Mouse (Mus musculus): ENCODE results near the gene Ddx28.

Gene Ddx28

GRCm38 (mm10) chr8:106011643-106011986, at the start of gene Ddx28:
TSS of gene Ddx28 (minus strand) at chr8:106011882.
- CTCF ChIA-PET, result interaction anchor here (0.6 kb wide), 2 partner anchors 112 to 287 kb away, joined by 3 read pairs; no protein-coding TSS in a partner anchor

GRCm38 (mm10) chr8:106060521-106060920, 48.8 kb upstream of the Ddx28 start:
- CTCF ChIA-PET, result interaction anchor here (1.3 kb wide), 1 partner anchor 12 kb away, joined by 10 read pairs; no protein-coding TSS in a partner anchor

- CTCF ChIA-PET, result interaction anchor here (1.3 kb wide), 1 partner anchor 11 kb away, joined by 10 read pairs; no protein-coding TSS in a partner anchor
Observed at GRCm38 (mm10) chr8:106059613-106060371, 48.1 kb upstream of the Ddx28 start.

GRCm38 (mm10) chr8:106058731-106059612, 47.3 kb upstream of the Ddx28 start, which contains the start of gene Nfatc3:
TSS of gene Nfatc3 (plus strand) at chr8:106058840.
- CTCF ChIA-PET, result interaction anchor here (0.6 kb wide), 1 partner anchor 120 kb away, joined by 21 read pairs; no protein-coding TSS in a partner anchor

GRCm38 (mm10) chr8:106056455-106056982, 44.8 kb upstream of the Ddx28 start:
- CTCF ChIA-PET, result interaction anchor here (0.7 kb wide), 1 partner anchor 346 kb away, joined by 3 read pairs; no protein-coding TSS in a partner anchor

- CTCF ChIA-PET, result interaction anchor here (0.6 kb wide), 2 partner anchors 13 to 17 kb away, joined by 3 to 6 read pairs; no protein-coding TSS in a partner anchor
Observed at GRCm38 (mm10) chr8:106055038-106055437, 43.4 kb upstream of the Ddx28 start.

GRCm38 (mm10) chr8:106054190-106054811, 42.6 kb upstream of the Ddx28 start:
- CTCF ChIA-PET, result interaction anchor here (0.6 kb wide), 1 partner anchor 18 kb away, joined by 6 read pairs; no protein-coding TSS in a partner anchor

- CTCF ChIA-PET, result no interaction called here
Observed at GRCm38 (mm10) chr8:106052510-106053089, 40.9 kb upstream of the Ddx28 start.

- CTCF ChIA-PET, result no interaction called here
Observed at GRCm38 (mm10) chr8:106051068-106051467, 39.4 kb upstream of the Ddx28 start.

- CTCF ChIA-PET, result interaction anchor here (0.6 kb wide), 1 partner anchor 413 kb away, joined by 9 read pairs; the partner anchor contains the start of gene Ctcf
Observed at GRCm38 (mm10) chr8:106049840-106050239, 38.2 kb upstream of the Ddx28 start.

GRCm38 (mm10) chr8:106047854-106048630, 36.4 kb upstream of the Ddx28 start:
- CTCF ChIA-PET, result interaction anchor here (1.1 kb wide), 1 partner anchor 13 kb away, joined by 10 read pairs; no protein-coding TSS in a partner anchor

GRCm38 (mm10) chr8:106046872-106047559, 35.3 kb upstream of the Ddx28 start:
- CTCF ChIA-PET, result no interaction called here

- CTCF ChIA-PET, result no interaction called here
Observed at GRCm38 (mm10) chr8:106044151-106044550, 32.5 kb upstream of the Ddx28 start.

GRCm38 (mm10) chr8:106043055-106043454, 31.4 kb upstream of the Ddx28 start:
- CTCF ChIA-PET, result no interaction called here

- CTCF ChIA-PET, result no interaction called here
Observed at GRCm38 (mm10) chr8:106040218-106040617, 28.5 kb upstream of the Ddx28 start.

GRCm38 (mm10) chr8:106039605-106040004, 27.9 kb upstream of the Ddx28 start:
- CTCF ChIA-PET, result interaction anchor here (0.7 kb wide), 2 partner anchors 22 to 49 kb away, joined by 6 to 7 read pairs; no protein-coding TSS in a partner anchor

GRCm38 (mm10) chr8:106038721-106039120, 27.0 kb upstream of the Ddx28 start:
- CTCF ChIA-PET, result interaction anchor here (0.6 to 0.7 kb wide), 4 partner anchors 10 to 49 kb away, joined by 6 to 8 read pairs (median 8); no protein-coding TSS in a partner anchor

- CTCF ChIA-PET, result interaction anchor here (0.6 to 1.0 kb wide), 3 partner anchors 32 to 446 kb away, joined by 3 to 11 read pairs (median 4); partner anchors contain the start of gene Dus2
Observed at GRCm38 (mm10) chr8:106022483-106022882, 10.8 kb upstream of the Ddx28 start.

GRCm38 (mm10) chr8:106018039-106018438, 6.4 kb upstream of the Ddx28 start:
- CTCF ChIA-PET, result interaction anchor here (0.6 to 1.0 kb wide), 3 partner anchors 21 to 29 kb away, joined by 3 to 7 read pairs (median 3); partner anchors contain the start of gene Dus2

Data from spleen, embryonic (tissue).